Mouse (Mus musculus): ENCODE data around the gene Sp140.
A peak's percentile ranks its signal among the peaks of the same experiment; 100 is the strongest.
"Not testable (repeated sequence)": the region's sequence is repeated elsewhere in the genome, so short reads cannot be mapped to it uniquely, and the experiment has no call there.

Sp140 gene

DNA sequence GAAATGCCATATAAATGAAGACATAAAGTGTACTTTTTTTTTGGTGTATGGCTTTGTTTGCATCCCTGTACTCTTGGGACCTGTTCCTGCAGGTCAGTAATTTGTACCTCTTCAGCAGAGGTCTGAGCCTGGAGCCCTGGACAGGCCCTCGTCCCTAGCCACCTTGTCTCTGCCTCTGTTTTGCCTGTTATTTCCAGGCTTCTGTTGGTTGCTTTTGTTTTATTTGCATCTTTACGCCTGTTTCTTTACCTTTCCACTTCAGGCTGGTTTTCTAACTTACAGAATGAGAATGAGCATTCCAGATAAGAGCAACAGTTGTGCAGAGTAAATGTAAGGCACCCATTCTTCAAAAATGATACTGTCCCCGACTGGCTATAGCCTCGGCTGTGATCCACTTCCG lies at the start of gene Sp140:
TSS of gene Sp140 (plus strand) at position 301 of the 400 bp plus-strand sequence.
- not testable (repeated sequence) for DNase-seq

DNA sequence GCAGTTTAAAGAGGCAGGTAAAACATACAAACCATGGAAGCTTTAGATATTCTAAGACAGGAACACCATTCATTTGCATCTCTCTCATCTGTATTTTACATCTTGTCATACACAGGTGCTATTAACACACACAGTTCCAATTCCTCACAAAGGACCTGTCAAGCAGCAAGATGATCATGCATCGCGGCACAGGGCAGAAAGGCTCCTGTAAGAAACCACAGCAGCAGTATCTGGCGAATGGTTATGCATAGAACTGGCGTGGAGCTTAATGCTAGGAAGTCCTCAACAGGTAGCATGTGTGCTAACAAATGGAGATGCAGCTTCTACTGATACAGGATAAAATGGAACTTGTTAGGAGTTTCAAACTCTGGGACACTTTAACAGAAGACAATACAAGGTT lies 44.9 kb upstream of the Sp140 start:
- peak in 1 of 2 experiments; percentile 1 for DNase-seq

DNA sequence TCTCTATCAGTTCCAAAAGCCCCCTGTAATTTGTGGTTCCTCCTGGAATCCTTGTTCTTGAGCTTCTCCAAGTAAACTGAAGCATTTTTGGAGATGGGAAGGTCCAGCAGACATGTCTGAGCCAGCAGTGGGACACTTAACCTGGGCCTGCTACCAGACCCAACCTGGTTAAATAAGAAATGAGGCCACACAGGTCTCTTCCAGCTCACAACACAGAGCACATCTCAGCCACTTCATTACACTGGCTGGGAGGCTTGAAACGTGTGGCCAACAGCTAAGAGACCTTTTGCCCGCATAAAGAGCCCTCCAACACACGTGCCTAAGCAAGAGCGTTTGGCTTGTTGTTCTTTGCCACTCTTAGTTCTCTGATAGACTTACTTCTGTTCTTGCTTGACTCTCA lies 26.6 kb upstream of the Sp140 start:
- DNase-seq = not testable (repeated sequence)

DNA sequence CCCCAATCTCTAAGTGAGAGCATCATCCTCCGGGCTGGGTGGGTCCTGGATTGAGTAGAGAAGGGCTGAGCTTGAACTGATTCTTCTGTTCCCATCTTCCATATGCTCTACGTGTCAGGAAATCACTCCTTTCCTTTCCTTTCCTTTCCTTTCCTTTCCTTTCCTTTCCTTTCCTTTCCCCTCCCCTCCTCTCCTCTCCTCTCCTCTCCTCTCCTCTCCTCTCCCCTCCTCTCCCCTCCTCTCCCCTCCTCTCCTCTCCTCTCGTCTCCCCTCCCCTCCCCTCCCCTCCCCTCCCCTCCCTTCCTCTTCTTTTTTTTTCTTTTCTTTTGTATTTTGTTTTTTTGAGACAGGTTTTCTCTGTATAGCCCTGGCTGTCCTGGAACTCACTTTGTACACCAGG lies 24.8 kb upstream of the Sp140 start, which contains the start of gene G530012D18Rik:
TSS of gene G530012D18Rik (plus strand) at position 301 of the 400 bp plus-strand sequence.
- DNase-seq = not testable (repeated sequence)

DNA sequence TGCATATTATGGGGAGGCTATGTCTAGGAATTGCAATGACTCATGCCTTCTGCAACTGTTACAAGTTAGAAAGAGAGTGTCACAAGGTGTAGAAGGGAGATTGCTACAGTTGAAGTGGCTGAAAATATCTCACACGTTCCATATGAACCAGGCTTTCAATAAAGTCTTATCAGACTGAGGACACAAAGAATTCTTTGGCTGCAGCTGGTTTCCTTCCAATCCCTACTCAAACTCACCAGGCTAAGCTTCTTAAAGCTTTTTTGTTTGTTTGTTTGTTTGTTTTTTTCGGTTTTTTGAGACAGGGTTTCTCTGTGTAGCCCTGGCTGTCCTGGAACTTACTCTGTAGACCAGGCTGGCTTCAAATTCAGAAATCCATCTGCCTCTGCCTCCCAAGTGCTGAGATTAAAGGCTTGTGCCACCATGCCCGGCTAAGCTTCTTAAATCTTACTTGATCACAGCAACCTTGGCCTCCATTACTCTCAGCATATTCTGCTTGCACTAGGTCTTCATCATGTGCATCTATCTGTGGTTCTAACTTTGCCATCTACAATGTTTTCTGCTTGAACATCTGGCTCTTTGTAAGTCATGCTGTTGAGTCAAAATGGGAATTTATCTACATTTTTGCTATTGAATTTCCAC lies 21.7 kb upstream of the Sp140 start:
- DNase-seq = not testable (repeated sequence)

DNA sequence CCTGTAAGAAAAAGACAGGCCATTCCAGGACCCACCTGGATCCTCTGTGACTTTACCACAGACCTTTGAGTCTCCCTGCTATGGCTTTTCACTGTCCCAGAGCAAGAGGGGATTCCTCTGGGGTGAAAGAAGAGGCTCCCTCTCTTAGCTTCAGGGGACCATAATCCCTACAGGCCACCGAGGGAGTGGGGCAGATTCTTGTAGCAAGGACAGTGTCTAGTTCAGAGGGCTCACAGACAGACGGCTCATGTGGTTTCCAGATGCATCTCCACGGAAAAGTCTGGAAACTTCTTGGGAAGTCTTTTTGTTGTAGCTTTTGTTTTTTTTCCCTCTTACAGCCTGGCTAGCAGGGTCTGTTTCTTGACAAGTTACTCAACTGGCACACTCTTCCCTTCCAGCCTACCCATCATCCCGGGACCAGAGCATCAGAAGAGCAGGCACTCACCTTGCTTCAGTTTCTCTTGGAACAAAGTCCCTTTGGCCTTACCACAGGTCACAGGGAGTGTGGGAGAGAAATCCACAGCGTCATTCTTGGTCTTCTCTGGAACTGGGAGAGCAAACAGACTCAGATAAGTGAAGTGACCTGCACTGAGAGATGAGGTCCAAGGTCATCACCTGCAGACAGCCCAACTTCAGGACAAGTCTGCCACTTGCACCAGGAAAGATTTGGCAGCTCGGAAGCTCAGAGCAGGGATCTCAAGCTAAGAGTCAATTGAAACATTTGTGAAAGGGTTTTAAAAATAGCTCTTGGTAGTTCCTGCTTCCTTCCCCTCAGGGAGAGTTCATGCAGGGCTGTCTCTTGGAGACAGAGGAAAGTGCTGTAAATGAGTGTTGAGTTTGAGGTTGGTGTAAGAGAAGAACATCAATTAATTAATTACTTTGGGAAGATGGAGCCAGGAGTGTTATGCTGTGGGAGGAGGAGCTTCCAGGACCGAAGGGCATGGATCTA lies 20.7 kb upstream of the Sp140 start:
- not testable (repeated sequence) for DNase-seq

DNA sequence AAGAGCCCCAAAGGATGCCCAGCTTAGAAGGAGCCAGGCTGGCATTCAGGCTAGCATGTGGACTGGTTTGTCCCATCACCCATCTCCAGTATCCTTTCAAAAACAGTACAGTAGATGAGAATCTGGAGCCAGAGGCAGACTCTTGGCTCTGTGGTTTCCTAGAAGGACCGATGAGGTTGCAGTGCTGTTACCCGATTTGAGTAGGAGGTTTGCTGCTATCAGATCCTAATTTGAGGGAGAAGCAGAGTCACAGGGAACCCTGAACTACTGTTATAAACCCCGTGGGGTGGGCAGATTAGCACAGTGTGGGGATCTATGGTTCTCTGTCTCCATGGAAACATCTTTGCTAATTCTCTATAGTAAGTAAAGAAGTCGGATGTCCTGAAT lies 20.0 kb upstream of the Sp140 start:
- DNase-seq = not testable (repeated sequence)

DNA sequence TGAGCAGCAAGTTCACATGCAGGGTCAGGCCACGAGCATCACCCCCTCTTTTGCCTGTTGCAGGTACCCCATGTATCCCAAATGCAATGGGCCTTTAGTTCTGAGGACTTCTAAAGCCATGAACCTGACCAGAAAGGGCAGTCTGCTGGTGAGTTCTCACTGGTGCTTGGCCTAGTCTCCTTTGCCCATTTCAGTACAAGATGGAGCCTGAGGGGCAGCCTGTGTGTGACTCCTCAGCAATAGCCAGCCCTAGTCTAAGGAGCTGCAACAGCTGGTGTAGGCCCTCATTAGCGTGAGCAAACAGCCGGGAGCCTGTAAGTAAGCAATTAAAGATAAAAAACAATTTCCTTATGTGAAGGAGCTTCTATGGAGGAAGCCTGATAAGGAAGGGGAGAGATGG lies 19.6 kb upstream of the Sp140 start:
- not testable (repeated sequence) for DNase-seq

DNA sequence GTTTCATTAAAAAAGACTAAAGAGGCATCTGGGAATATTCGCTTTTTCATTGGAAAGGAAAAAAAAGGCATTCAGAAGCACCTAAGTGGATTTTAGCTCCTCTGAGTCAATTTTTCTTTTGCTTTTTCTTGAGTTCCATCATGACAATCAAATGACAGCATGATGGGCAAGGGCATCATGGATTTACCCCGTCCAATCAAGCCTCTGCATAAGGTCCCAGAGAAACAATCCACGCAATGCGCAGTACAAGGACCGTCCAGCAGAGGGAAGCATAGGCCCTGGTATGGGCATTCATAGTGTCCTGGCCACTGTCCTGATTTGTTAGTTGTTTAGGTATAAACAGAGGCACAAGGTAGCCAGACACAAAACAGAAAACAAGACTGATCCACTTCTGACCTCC lies 18.7 kb upstream of the Sp140 start:
- peak; percentile 5 to 9 for DNase-seq

DNA sequence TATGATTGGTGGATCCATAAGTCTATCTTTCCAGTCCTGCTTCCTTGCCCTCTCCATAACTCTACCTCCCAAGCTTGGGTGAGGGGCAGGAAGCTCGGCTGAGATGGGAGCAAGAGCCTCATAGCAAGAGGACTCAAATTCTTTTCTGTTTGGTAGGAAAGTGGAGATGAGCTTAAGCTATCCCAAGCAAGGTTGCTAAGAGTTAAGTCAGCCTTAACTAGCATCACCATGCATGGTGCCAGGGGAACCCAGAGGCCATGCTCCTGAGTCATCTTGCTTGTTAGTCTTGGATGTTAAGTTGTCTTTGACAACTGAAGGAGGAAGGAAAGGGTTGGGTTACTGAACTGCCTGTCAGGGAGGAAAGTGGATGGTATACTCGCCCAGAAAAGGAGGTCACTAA lies 11.5 kb upstream of the Sp140 start:
- not testable (repeated sequence) for DNase-seq

DNA sequence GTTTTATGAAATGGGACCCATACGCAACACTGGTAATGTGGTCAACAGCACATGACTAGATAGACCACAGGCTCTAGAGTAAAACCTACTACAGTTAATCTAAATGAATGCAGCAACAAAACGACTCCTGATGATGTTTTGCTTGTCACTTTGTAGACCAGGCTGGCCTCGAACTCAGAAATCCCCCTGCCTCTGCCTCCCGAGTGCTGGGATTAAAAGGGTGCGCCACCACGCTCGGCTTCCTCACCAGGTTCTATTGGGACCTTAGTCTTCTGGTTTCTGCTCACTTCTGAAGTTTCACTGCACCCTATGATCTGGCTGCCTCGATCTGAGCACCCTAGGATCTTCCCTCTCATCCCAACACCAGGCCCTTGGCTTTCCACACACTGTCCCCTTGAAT lies 7.7 kb upstream of the Sp140 start:
- not testable (repeated sequence) for DNase-seq

DNA sequence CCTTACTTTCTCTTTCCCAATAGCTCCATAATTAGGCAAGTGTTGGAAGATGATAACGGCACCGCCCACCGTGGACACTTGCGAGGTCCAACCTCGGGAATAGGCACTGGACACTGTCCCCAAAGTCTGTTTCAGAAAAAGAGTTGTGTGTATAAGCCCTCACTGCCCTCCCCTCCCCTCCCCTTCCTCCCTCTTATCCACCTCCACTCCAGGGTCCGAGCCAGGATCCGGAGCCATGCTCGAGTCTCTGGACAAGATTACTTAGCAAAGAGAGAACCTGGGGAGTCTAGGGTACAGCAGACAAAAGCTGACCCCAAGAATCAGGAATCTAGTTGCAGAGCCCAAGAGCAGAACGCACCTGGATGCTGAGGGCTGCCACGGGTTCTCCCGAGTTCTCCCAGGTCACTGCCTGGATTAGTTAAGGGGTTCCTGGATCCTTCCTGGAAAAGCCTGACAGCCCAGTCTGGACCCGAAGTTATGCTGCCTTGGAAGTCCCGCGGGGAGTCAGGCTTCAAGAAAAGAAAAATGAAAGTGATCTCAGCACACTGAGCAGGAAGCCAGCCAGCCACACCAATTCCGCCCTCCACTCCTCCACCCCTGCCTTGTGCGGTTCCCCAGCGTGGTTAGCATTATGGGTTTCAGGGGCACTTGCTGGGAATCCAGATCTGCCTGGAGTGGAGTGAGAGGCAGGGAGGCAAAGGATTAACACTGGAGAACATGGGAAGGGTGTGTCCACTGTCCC lies 1.7 kb upstream of the Sp140 start, which contains the start of gene Sp110:
TSS of gene Sp110 (minus strand) at position 547 of the 742 bp plus-strand sequence.
- DNase-seq = not testable (repeated sequence)

DNA sequence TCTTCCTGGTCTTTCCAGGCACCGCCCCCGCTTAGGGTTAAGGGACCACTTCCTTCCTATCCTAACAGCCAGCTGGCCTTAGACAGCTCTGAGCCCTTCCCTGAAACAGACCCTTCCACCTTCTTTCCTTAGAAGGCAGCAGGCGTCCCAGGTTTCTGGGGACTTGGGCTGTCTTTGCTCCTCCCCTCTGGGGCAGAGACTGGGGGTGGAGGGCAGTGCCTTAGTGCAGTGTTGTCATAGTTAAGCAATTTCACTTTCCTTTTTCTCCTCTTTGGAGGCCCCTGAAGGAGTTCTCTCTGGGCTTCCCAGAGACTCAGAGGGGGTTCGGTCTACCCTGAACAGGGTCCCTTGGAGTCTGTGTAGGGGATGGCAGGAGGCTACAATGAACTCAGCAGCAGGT lies 616 bp downstream of the Sp140 start:
- DNase-seq = not testable (repeated sequence)

DNA sequence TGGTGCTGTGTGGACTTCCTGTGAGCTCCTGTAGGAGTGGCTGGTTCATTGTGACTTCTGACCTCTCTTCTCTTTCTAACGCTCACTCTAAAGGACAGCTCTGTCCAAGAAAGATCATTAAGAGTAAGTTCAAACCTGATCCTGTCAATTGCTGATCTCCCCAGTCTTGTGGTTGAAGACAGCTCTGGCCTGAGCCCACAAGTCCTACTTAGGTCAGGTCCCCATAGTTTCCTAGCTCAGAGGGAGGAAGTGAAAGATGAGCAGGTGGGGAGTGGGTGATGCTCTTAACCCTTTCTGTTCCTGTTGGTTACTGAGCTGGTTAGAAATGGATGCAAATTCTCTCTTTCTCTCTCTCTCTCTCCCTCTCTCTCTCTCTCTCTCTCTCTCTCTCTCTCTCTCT lies 4.2 kb downstream of the Sp140 start:
- DNase-seq = not testable (repeated sequence)

DNA sequence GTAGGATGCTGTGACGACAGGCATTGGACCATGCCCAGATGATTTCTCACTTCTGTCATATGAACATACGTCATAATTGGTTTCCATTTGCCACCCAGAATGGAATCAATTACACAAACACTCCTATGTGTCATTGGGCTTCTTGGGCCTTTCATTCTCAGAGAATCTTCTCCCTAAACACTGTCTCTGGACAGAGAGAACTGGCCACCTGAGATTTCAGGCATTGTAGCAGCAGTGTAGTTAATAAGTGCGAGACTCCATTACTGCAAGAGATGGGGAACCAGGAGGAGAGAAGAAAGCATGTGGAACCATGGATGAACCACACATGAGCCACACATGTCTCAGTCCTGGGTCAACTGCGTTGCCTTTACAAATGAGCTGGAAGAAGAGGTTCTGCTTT lies 8.2 kb downstream of the Sp140 start:
- not testable (repeated sequence) for DNase-seq

DNA sequence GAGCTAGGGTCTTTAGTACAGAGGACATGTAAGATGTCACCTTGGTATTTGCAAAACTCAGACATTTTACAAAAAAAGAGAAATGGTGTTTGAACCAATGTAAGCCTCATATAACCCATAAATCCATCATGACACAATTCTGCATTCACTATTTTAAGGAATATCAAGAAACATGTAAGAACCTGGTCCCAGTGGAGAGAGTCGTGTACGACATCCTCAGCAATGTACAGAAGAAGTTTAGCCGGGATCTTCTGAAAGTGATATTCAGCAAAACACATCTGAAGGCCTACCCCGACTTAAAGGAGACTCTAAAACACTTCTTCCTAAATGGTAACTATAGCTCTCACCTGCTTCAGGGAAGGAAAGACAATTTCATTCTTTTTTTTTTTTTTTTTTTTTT lies 10.4 kb downstream of the Sp140 start:
- not testable (repeated sequence) for DNase-seq

DNA sequence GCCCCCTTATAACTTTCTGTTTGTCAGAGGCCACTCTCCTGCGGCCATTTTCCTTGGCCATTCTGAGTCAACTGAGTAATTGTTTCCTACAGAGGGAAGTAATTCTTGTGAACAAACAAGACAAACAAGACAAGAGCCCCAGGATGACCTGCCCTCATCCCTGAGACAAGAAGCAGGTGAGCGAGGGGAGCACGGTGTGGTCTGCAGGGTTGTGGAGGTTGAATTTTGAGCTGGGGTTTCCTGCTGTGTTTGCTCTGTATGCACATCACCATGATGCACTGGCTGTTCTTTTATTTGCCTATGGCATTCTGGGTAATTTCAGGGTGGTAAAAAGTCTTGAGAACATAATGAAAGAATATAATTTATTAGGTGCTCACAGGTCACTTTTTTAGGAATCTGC lies 14.9 kb downstream of the Sp140 start:
- DNase-seq = not testable (repeated sequence)

DNA sequence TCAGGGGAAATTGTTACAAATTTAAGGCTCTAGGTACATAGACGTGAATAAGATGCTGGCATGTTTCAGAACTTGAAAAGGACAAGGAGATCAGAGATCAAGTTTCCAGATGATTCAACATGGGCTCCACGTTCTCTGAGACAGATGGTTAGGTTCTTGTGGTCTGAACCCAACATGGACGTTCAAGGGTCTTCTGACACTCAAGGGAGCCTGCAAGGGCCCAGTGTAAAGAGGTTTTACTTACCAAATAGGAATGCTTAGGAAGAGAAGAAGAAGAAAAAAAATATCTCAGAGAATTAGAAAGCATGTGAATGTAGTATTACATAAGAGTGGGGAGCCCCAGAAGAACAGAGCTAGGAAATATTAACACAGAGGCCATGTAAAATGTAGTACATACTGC lies 15.6 kb downstream of the Sp140 start:
- not testable (repeated sequence) for DNase-seq

DNA sequence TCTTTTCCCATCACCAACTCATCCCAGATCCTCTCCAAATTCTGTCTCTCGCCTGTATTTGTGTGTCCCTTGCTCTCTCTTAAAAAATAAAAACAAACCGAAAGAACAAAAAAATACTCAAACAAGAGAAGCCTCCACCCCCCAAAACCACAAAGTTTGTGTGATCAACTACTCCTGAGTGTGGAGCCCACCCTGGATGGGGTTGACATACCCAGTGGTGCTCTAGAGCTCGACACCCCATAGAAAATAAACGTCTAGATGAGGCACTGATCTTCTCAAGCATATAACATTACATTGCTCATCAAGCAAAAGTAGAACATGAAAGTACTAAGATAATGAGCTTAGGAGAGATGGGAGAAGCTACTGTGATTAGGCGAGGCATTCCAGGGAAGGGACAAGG lies 17.0 kb downstream of the Sp140 start:
- DNase-seq = not testable (repeated sequence)

DNA sequence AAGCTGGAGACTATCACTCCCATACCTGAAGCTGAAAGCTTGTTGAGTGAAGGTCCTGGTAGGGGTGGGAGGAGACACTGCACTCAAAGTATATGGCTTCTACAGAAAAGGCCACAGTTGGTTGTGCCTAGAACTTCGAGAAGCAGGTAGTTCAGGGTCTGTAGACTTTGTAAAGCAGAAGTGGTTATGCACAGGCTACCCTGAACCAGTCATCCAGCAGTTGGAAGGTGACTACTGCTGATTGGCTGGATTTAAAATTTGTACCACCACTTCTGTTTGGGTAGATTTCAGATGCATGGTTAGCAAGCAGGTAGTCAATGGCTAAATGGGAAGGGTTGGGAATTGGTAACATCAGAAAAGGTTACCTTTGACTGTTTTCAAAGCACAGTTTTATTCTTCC lies 18.5 kb downstream of the Sp140 start:
- not testable (repeated sequence) for DNase-seq

DNA sequence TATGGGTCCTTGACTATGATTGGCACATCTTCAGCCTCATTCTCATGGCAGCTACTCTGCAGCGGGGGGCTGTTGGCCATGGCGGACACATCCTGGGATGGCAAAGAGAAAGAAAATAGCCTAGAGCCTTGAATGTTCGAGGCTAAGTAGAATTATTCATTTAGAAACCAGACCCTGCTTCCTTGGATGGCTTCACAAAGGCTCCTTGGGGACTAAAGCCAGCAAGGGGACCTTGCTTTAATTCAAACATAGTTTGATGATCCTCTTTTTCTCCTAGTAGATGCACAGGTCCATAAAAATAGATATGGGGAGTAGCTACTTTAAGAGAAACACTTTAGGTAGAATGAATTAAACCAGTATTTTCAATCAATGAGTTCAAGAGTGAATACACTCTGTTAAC lies 36.8 kb downstream of the Sp140 start:
- not testable (repeated sequence) for DNase-seq

DNA sequence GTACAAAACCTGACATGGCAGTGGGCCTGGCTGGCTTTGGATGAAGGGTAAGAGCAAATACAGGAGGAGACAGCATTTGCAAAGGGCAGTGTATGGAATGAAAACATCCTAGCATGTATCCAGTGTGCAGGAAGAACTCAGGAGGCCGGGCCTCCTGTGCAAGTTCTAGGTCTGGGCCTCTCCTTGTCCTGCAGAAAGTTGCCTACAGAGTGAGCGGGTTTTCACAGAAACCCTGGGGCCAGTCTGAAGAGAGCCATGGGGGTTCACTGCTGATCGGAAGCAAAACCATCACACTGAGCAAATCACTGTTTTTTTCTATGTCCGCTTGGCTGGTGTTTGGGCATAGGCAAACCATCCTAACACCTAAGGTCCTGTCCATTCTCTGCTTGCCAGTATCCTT lies 38.0 kb downstream of the Sp140 start:
- DNase-seq = not testable (repeated sequence)

DNA sequence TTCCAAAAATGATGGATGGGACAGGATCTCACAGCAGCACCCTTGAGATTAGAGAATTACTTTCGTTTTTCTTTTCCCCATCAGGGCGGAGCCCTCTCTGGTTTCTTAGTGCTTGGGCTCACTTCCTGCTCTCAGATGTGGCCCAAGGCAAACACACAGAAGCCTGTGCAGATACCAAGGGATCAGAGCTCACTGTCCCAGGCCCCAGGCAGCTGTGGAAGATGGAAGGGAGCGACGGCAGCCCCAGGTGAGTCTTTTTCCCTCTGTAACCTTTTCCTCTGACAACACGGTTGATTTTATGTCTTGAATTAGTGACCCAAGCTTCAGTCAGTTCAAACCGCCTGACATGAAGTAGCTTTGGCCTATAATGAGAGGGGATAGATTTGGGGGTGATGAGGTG lies 49.7 kb downstream of the Sp140 start, which contains the start of gene Sp100:
TSS of gene Sp100 (plus strand) at position 108 of the 400 bp plus-strand sequence.
- DNase-seq = not testable (repeated sequence)

Data from cerebellum, postnatal 10 days (tissue).